Mouse (Mus musculus): ENCODE results near the gene Tmem265. TPM values are rescaled to one million over a fixed set of nuclear protein-coding genes. Genes with fewer than 3 reads are reported as not detected.

Gene Tmem265
- total and polyA plus RNA-seq, 2 experiments from 2014 or later: 2.4 to 7.7 TPM

GRCm38 (mm10) chr7:127602903-127603302 is 41.7 kb downstream of the Tmem265 start:
- H3K4me1 ChIP-seq (ENCODE audit: insufficient read depth): no peaks in the 10 kb centered on the region
- DNase-seq: no peak
- no peaks in the 10 kb centered on the region for H3K9me3 ChIP-seq (ENCODE audit: low read length)
- H3K9ac ChIP-seq: no peak overlapping the region
- no peak overlapping the region for H3K4me3 ChIP-seq (ENCODE audit: low read depth, low read length)
- no peak overlapping the region for H3K27ac ChIP-seq (ENCODE audit: low read depth, low read length)
- no peak overlapping the region for H3K4me2 ChIP-seq (ENCODE audit: low read depth)
- no peak for TF ChIP-seq CTCF (IDR thresholded peaks at IDR 0.05; ENCODE audit: low read depth)
- H3K36me3 ChIP-seq (ENCODE audit: insufficient read depth): peaks cover 76% of the 10 kb centered on the region
- 88% methylated on average over 2 of the region's 2 CpGs for WGBS
- ATAC-seq: no peak
- H3K27me3 ChIP-seq (ENCODE audit: insufficient read depth, low read length): no peaks in the 10 kb centered on the region

- ATAC-seq (no peak), DNase-seq (no peak)
- WGBS: 91% methylated on average over 10 of the region's 10 CpGs
- H3K4me2 ChIP-seq (ENCODE audit: low read depth): no peak overlapping the region
- no peak overlapping the region for H3K9ac ChIP-seq
- H3K27me3 ChIP-seq (ENCODE audit: insufficient read depth, low read length): no peaks in the 10 kb centered on the region
- H3K4me3 ChIP-seq (ENCODE audit: low read depth, low read length): no peak overlapping the region
- no peaks in the 10 kb centered on the region for H3K9me3 ChIP-seq (ENCODE audit: low read length)
- peaks cover 78% of the 10 kb centered on the region for H3K36me3 ChIP-seq (ENCODE audit: insufficient read depth)
- no peak for TF ChIP-seq CTCF (IDR thresholded peaks at IDR 0.05; ENCODE audit: low read depth)
- no peak overlapping the region for H3K27ac ChIP-seq (ENCODE audit: low read depth, low read length)
- no peaks in the 10 kb centered on the region for H3K4me1 ChIP-seq (ENCODE audit: insufficient read depth)
Measured at GRCm38 (mm10) chr7:127604256-127604655, 43.1 kb downstream of the Tmem265 start.

GRCm38 (mm10) chr7:127607150-127607549 is 46.0 kb downstream of the Tmem265 start:
- no peaks in the 10 kb centered on the region for H3K4me1 ChIP-seq (ENCODE audit: insufficient read depth)
- DNase-seq: no peak
- 80% methylated on average over 6 of the region's 6 CpGs for WGBS
- H3K4me2 ChIP-seq (ENCODE audit: low read depth): no peak overlapping the region
- H3K27me3 ChIP-seq (ENCODE audit: insufficient read depth, low read length): no peaks in the 10 kb centered on the region
- ATAC-seq: no peak
- no peak overlapping the region for H3K9ac ChIP-seq
- H3K27ac ChIP-seq (ENCODE audit: low read depth, low read length): no peak overlapping the region
- no peaks in the 10 kb centered on the region for H3K9me3 ChIP-seq (ENCODE audit: low read length)
- no peak for TF ChIP-seq CTCF (IDR thresholded peaks at IDR 0.05; ENCODE audit: low read depth)
- peaks cover 83% of the 10 kb centered on the region for H3K36me3 ChIP-seq (ENCODE audit: insufficient read depth)
- no peak overlapping the region for H3K4me3 ChIP-seq (ENCODE audit: low read depth, low read length)

GRCm38 (mm10) chr7:127611011-127611410 is 49.8 kb downstream of the Tmem265 start:
- no peak for DNase-seq
- ATAC-seq: no peak
- H3K4me2 ChIP-seq (ENCODE audit: low read depth): no peak overlapping the region
- H3K9me3 ChIP-seq (ENCODE audit: low read length): no peaks in the 10 kb centered on the region
- no peak overlapping the region for H3K4me3 ChIP-seq (ENCODE audit: low read depth, low read length)
- no peaks in the 10 kb centered on the region for H3K27me3 ChIP-seq (ENCODE audit: insufficient read depth, low read length)
- H3K9ac ChIP-seq: no peak overlapping the region
- TF ChIP-seq CTCF (IDR thresholded peaks at IDR 0.05; ENCODE audit: low read depth): no peak
- H3K27ac ChIP-seq (ENCODE audit: low read depth, low read length): no peak overlapping the region
- 97% methylated on average over 29 of the region's 29 CpGs for WGBS
- peaks cover 10% of the 10 kb centered on the region for H3K4me1 ChIP-seq (ENCODE audit: insufficient read depth)
- H3K36me3 ChIP-seq (ENCODE audit: insufficient read depth): peaks cover 61% of the 10 kb centered on the region

- no peaks in the 10 kb centered on the region for H3K9me3 ChIP-seq (ENCODE audit: low read length)
- H3K4me2 ChIP-seq (ENCODE audit: low read depth): no peak overlapping the region
- no peak overlapping the region for H3K4me3 ChIP-seq (ENCODE audit: low read depth, low read length)
- H3K27me3 ChIP-seq (ENCODE audit: insufficient read depth, low read length): no peaks in the 10 kb centered on the region
- no peak for TF ChIP-seq CTCF (IDR thresholded peaks at IDR 0.05; ENCODE audit: low read depth)
- peaks cover 15% of the 10 kb centered on the region for H3K4me1 ChIP-seq (ENCODE audit: insufficient read depth)
- H3K9ac ChIP-seq: no peak overlapping the region
- 97% methylated on average over 26 of the region's 26 CpGs for WGBS
- ATAC-seq (no peak), DNase-seq (no peak)
- no peak overlapping the region for H3K27ac ChIP-seq (ENCODE audit: low read depth, low read length)
- peaks cover 57% of the 10 kb centered on the region for H3K36me3 ChIP-seq (ENCODE audit: insufficient read depth)
Measured at GRCm38 (mm10) chr7:127611561-127611960, 50.4 kb downstream of the Tmem265 start.

GRCm38 (mm10) chr7:127613501-127613900 is 52.3 kb downstream of the Tmem265 start:
- Histone ChIP-seq H3K9ac (0 out of 2 replicates have a peak overlapping the region, but pooled peaks have one; percentile 96), H3K4me3 (ENCODE audit: low read depth, low read length) (no peak overlapping the region), H3K36me3 (ENCODE audit: insufficient read depth) (peaks cover 41% of the 10 kb centered on the region), H3K27ac (ENCODE audit: low read depth, low read length) (no peak overlapping the region), H3K4me2 (ENCODE audit: low read depth) (peak overlapping the region; percentile 88; the same call in 1 of the 2 replicates), H3K4me1 (ENCODE audit: insufficient read depth) (peaks cover 21% of the 10 kb centered on the region), H3K27me3 (ENCODE audit: insufficient read depth, low read length) (no peaks in the 10 kb centered on the region), H3K9me3 (ENCODE audit: low read length) (no peaks in the 10 kb centered on the region)
- 83% methylated on average over 8 of the region's 8 CpGs for WGBS
- no peak for DNase-seq
- TF ChIP-seq CTCF (IDR thresholded peaks at IDR 0.05; ENCODE audit: low read depth): no peak
- no peak for ATAC-seq

DNA sequence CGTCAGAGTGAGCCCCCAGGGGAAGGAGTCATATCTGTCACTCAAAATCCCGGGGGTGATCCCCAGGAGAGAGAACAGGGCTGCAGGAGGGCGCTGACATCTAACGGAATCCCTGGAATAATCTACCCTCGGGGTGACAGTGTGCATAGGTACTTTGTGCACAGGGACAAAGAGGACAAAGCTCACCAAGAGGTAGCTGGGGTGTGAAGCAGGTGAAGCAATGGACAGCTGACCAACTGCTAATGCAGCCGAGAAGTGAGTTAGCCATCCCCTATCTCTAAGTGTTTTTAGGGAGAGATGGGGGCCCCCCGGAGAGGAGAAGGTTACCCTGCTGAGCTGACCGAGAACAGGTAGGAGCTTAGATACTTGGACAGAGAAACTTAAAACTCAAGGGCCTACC is 52.9 kb downstream of the Tmem265 start:
- TF ChIP-seq CTCF (IDR thresholded peaks at IDR 0.05; ENCODE audit: low read depth): no peak
- H3K9ac ChIP-seq: peak overlapping the region; percentile 96
- peak overlapping the region; percentile 88 for H3K4me2 ChIP-seq (ENCODE audit: low read depth)
- H3K27ac ChIP-seq (ENCODE audit: low read depth, low read length): no peak overlapping the region
- no peak for DNase-seq
- WGBS: 17% methylated on average over 8 of the region's 8 CpGs
- no peaks in the 10 kb centered on the region for H3K27me3 ChIP-seq (ENCODE audit: insufficient read depth, low read length)
- H3K4me3 ChIP-seq (ENCODE audit: low read depth, low read length): peak overlapping the region; percentile 100
- no peaks in the 10 kb centered on the region for H3K9me3 ChIP-seq (ENCODE audit: low read length)
- ATAC-seq: no peak
- peaks cover 35% of the 10 kb centered on the region for H3K36me3 ChIP-seq (ENCODE audit: insufficient read depth)
- H3K4me1 ChIP-seq (ENCODE audit: insufficient read depth): peaks cover 21% of the 10 kb centered on the region
